Mouse (Mus musculus): ENCODE measurements around the gene Cysrt1.

Gene Cysrt1

GRCm38 (mm10) chr2:25242101-25242506, at the start of gene Cysrt1, which contains the start of gene Rnf208:
Gene Cysrt1, minus strand, starts transcription at chr2:25242452.
Gene Rnf208, plus strand, starts transcription at chr2:25242255.
- no peak for DNase-seq

GRCm38 (mm10) chr2:25291184-25292053, 49.2 kb upstream of the Cysrt1 start:
- DNase-seq = no peak

GRCm38 (mm10) chr2:25290816-25291130, 48.5 kb upstream of the Cysrt1 start:
- no peak for DNase-seq

GRCm38 (mm10) chr2:25290101-25290815, 48.0 kb upstream of the Cysrt1 start:
- DNase-seq = no peak

GRCm38 (mm10) chr2:25289651-25290050, 47.4 kb upstream of the Cysrt1 start, which contains the start of gene Lrrc26:
Gene Lrrc26, plus strand, starts transcription at chr2:25289915.
- DNase-seq = peak; percentile 72

GRCm38 (mm10) chr2:25288734-25289345, 46.6 kb upstream of the Cysrt1 start:
- DNase-seq = no peak

GRCm38 (mm10) chr2:25287927-25288649, 45.8 kb upstream of the Cysrt1 start, which contains the start of gene Tmem210:
Gene Tmem210, plus strand, starts transcription at chr2:25288145.
- no peak for DNase-seq

GRCm38 (mm10) chr2:25286837-25287636, 44.8 kb upstream of the Cysrt1 start:
- DNase-seq = peak; percentile 44

GRCm38 (mm10) chr2:25286314-25286713, 44.1 kb upstream of the Cysrt1 start:
- DNase-seq = no peak

GRCm38 (mm10) chr2:25285551-25285950, 43.3 kb upstream of the Cysrt1 start:
- no peak for DNase-seq

- peak; percentile 92 for DNase-seq
Observed at GRCm38 (mm10) chr2:25278928-25279882, 37.0 kb upstream of the Cysrt1 start.

GRCm38 (mm10) chr2:25273010-25273409, 30.8 kb upstream of the Cysrt1 start:
- DNase-seq = no peak

- DNase-seq = no peak
Observed at GRCm38 (mm10) chr2:25272515-25272914, 30.3 kb upstream of the Cysrt1 start.

- peak; percentile 98 for DNase-seq
Observed at GRCm38 (mm10) chr2:25271827-25272511, 29.7 kb upstream of the Cysrt1 start, which contains the start of the genes Ssna1 and Anapc2. Gene Ssna1, minus strand, starts transcription at chr2:25272438. Gene Anapc2, plus strand, starts transcription at chr2:25272478.

- DNase-seq = no peak
Observed at GRCm38 (mm10) chr2:25267746-25268309, 25.6 kb upstream of the Cysrt1 start.

- no peak for DNase-seq
Observed at GRCm38 (mm10) chr2:25267241-25267640, 25.0 kb upstream of the Cysrt1 start.

- DNase-seq = peak; percentile 79
Observed at GRCm38 (mm10) chr2:25266720-25267119, 24.5 kb upstream of the Cysrt1 start.

GRCm38 (mm10) chr2:25265897-25266656, 23.8 kb upstream of the Cysrt1 start:
- peak; percentile 61 for DNase-seq

- peak; percentile 94 for DNase-seq
Observed at GRCm38 (mm10) chr2:25264851-25265250, 22.6 kb upstream of the Cysrt1 start.

All from kidney, adult 9 months (tissue).